Mouse (Mus musculus): Measurements from ENCODE around the gene Gtf2a2.

- no peak for TF ChIP-seq GATA1 (IDR thresholded peaks at IDR 0.05; ENCODE audit: low read length)
- TF ChIP-seq TAL1 (IDR thresholded peaks at IDR 0.05; ENCODE audit: low read length), result no peak
Observed at GRCm38 (mm10) chr9:69964370-69964769, 48.0 kb upstream of the Gtf2a2 start.
